Comparison of ENCODE assay signal across 26 mouse cellular contexts in the genomic region with DNA sequence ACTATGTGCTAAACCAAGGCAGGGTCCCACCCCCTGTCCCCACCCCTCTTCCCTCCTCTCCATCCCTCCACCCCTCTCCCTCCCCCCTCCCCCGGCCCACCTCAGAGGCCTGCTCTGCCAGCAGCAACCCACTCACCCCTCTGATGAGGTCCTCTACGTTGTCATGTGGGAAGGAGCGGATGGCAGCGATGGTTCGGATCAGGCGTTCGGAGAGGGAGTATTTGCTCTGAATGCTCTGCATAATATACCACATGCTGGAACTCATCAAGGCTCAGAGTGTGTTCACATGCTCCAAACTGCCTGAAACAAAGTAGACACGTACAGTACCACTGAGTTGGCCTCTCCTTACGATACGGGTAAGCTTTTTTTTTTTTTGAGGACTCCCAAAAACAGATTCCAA. TPM values are rescaled to one million over a fixed set of nuclear protein-coding genes. Genes with fewer than 3 reads are reported as not detected.
DNase-seq lines count a peak whose midpoint lies in the region; ATAC-seq lines count a peak whose summit lies in the region.
"Had no signal": no experiment of that assay in that cellular context is flagged by ENCODE, and none has a peak within 500 bp of the region (broad histone marks: within the 10 kb centered on the region; RNA-seq: fewer than 3 reads in every experiment).

No protein-coding gene starts in this region.

- ATAC-seq in frontal cortex, adult (ENCODE audit: low TSS enrichment), result peak; percentile 14; the same call in 1 of the 2 replicates
- ATAC-seq: activated CD4-positive, CD25-positive, alpha-beta regulatory T cell, adult 4 months; CD4-positive, CD25-positive, alpha-beta regulatory T cell, adult 4 months; forebrain, embryonic 13.5 days; forebrain, embryonic 15.5 days; forebrain, postnatal 0 days; Patski had no signal

- DNase-seq in frontal cortex, postnatal 14 days (ENCODE audit: low spot score in 2 of 2), result no peak
- peak; percentile 70 for DNase-seq in heart, adult 11 months
- no peak for DNase-seq in heart, adult 18-20 months
- DNase-seq in layer of hippocampus, adult 9-11 months, result peak; percentile 53
- DNase-seq in layer of hippocampus, postnatal 25 days (ENCODE audit: extremely low spot score in 1 of 2, low spot score in 1 of 2), result no peak
- DNase-seq: adrenal gland, adult 8-10 months; adrenal gland, postnatal 14 days; adrenal gland, postnatal 36 days; B cell, adult 2 months; cerebellum, adult 11 months; cerebellum, adult 18-20 months; cerebellum, adult 8-10 months; cerebellum, adult 9-11 months; cerebellum, postnatal 14 days; cerebellum, postnatal 36 days; forebrain, postnatal 0 days had no signal

RNA-seq across cellular contexts. Expression of a gene that starts 22.9 kb away (rescaled TPM):
- total RNA-seq in heart, adult 18-20 months (2021), result 100 to 1,000 TPM; 107 to 122 TPM
- total RNA-seq in layer of hippocampus, postnatal 25 days (2021), result 10 to 100 TPM; 48.7 to 53.0 TPM

RNA-seq across cellular contexts. Expression of a gene that starts 24.4 kb away (rescaled TPM):
- under 1 TPM; 0.39 to 0.50 TPM for total RNA-seq in heart, adult 18-20 months (2021)
- 10 to 100 TPM; 10.9 to 12.4 TPM for total RNA-seq in layer of hippocampus, postnatal 25 days (2021)
- total RNA-seq: common myeloid progenitor, adult 5-6 weeks; G1E had no signal

RNA-seq across cellular contexts. Expression of a gene that starts 49.0 kb away (rescaled TPM):
- 1 to 10 TPM; 8.5 to 9.5 TPM for total RNA-seq in heart, adult 18-20 months (2021)
- 10 to 100 TPM; 10.8 to 12.6 TPM for total RNA-seq in layer of hippocampus, postnatal 25 days (2021)

RNA-seq across cellular contexts. Expression of a gene that starts 50.1 kb away (rescaled TPM):
- total RNA-seq in heart, adult 18-20 months (2021), result 1,000 to 10,000 TPM in 1 of 2 experiments, 100 to 1,000 TPM in 1; 867 to 1,020 TPM
- 100 to 1,000 TPM; 348 to 370 TPM for total RNA-seq in layer of hippocampus, postnatal 25 days (2021)

RNA-seq across cellular contexts. Expression of a gene that starts 52.8 kb away (rescaled TPM):
- not detected for total RNA-seq in heart, adult 18-20 months (2021)
- not detected for total RNA-seq in layer of hippocampus, postnatal 25 days (2021)
- total RNA-seq: adrenal gland, adult 18-20 months; adrenal gland, adult 8-10 months; adrenal gland, postnatal 14 days; adrenal gland, postnatal 36 days; CH12.LX; common myeloid progenitor, adult 5-6 weeks; forebrain, postnatal 0 days; G1E had no signal

Comparison
In these comparisons a context has a peak if more than half of its experiments do, and no peak if none do; other contexts are left out.
1. DNase-seq: peak in heart, adult 11 months (single experiment) and layer of hippocampus, adult 9-11 months (single experiment); none in frontal cortex, postnatal 14 days (0 of 2), heart, adult 18-20 months (0 of 2) and layer of hippocampus, postnatal 25 days (0 of 2).
2. RNA of a gene that starts 24.4 kb away (total RNA-seq): 10.9 to 12.4 TPM in layer of hippocampus, postnatal 25 days; 0.39 to 0.50 TPM in heart, adult 18-20 months; every median in the first group is over 4 times any median in the second.